Mouse (Mus musculus) lung, embryonic 16.5 days (tissue): ENCODE data around the gene Slc9a8. TPM values are rescaled to one million over a fixed set of nuclear protein-coding genes. Genes with fewer than 3 reads are reported as not detected.

Experiments used
- ATAC-seq: fragments of 200-750 bp; cut with Nextera tagmentation; 2 replicates; pipeline ENCODE4 v1.8.0; 2017; ENCODE audit warnings: low read depth, mild to moderate bottlenecking, moderate library complexity
- H3K27ac ChIP-seq: fragments of 300-500 bp; sonication (generic); 2 replicates; pipeline ENCODE4 v1.5.1; 2014; ENCODE audit warnings: mild to moderate bottlenecking, control low read depth, low read length
- H3K27me3 ChIP-seq: fragments of 300-500 bp; sonication (generic); 2 replicates; pipeline ENCODE4 v1.6.1; 2014; ENCODE audit warnings: low read depth, low read length, mixed read lengths; ENCODE audit not compliant: control insufficient read depth, insufficient read depth
- H3K36me3 ChIP-seq: fragments of 300-500 bp; sonication (generic); 2 replicates; pipeline ENCODE4 v1.6.1; 2014; ENCODE audit warnings: low read length; ENCODE audit not compliant: control insufficient read depth, insufficient read depth
- H3K4me1 ChIP-seq: fragments of 300-500 bp; sonication (generic); replicated peaks from 2 replicates; pipeline ENCODE4 v1.6.1; 2014; ENCODE audit warnings: low read length, mixed read lengths; ENCODE audit not compliant: control insufficient read depth, insufficient read depth
- H3K4me2 ChIP-seq: fragments of 300-500 bp; sonication (generic); 2 replicates; pipeline ENCODE4 v1.6.1; 2014; ENCODE audit warnings: low read depth, low read length, control low read depth
- H3K4me3 ChIP-seq: fragments of 300-500 bp; sonication (generic); 2 replicates; pipeline ENCODE4 v1.5.1; 2014; ENCODE audit warnings: mild to moderate bottlenecking, low read length, control low read depth
- H3K9ac ChIP-seq: fragments of 300-500 bp; sonication (generic); 2 replicates; pipeline ENCODE4 v1.6.1; 2014; ENCODE audit warnings: low read length, control low read depth
- H3K9me3 ChIP-seq: fragments of 300-500 bp; sonication (generic); 2 replicates; pipeline ENCODE4 v1.6.1; 2016; ENCODE audit warnings: low read length; ENCODE audit not compliant: control insufficient read depth
- WGBS: fragments of 180-500 bp; shearing (Covaris S2); extraction: QIAGEN DNeasy Blood & Tissue Kit; methylation state at CpG from one replicate; pipeline ENCODE4 v1.1.7; 2014; 5-methylcytosine and 5-hydroxymethylcytosine counted together
- polyA plus RNA-seq: library from polyadenylated mRNA; unstranded; fragments of >200 nt; fragmentation: Nextera tagmentation; extraction: Ambion mirVana; gene quantifications from 2 replicates; pipeline ENCODE4 v1.2.1, GENCODE M21; 2015

The Slc9a8 gene
- polyA plus RNA-seq, 1 experiment from 2014 or later, result 24.0 TPM

- Histone ChIP-seq H3K4me3 (peak overlapping the region; percentile 91), H3K4me1 (peaks cover 32% of the 10 kb centered on the region), H3K27me3 (no peaks in the 10 kb centered on the region), H3K9me3 (no peaks in the 10 kb centered on the region), H3K9ac (peak overlapping the region; percentile 93), H3K36me3 (peaks cover 6% of the 10 kb centered on the region; the same call in 1 of the 2 replicates), H3K4me2 (peak overlapping the region; percentile 71), H3K27ac (peak overlapping the region; percentile 83)
- WGBS, result under 1% methylated on average over 32 of the region's 32 CpGs
- peak; percentile 19 for ATAC-seq
Measured at GRCm38 (mm10) chr2:167503896-167504349, 82.4 kb downstream of the Slc9a8 start.

- Histone ChIP-seq H3K27ac (peak overlapping the region; percentile 83; the same call in 1 of the 2 replicates), H3K9ac (no peak overlapping the region), H3K27me3 (no peaks in the 10 kb centered on the region), H3K4me1 (peaks cover 32% of the 10 kb centered on the region), H3K36me3 (peaks cover 8% of the 10 kb centered on the region; the same call in 1 of the 2 replicates), H3K9me3 (no peaks in the 10 kb centered on the region), H3K4me2 (peak overlapping the region; percentile 71), H3K4me3 (peak overlapping the region; percentile 11; the same call in 1 of the 2 replicates)
- 45% methylated on average over 3 of the region's 3 CpGs for WGBS
- ATAC-seq, result peak; percentile 63
Measured at GRCm38 (mm10) chr2:167505127-167505526, 83.6 kb downstream of the Slc9a8 start.

- Histone ChIP-seq H3K4me2 (no peak overlapping the region), H3K36me3 (peaks cover 15% of the 10 kb centered on the region), H3K4me1 (peaks cover 32% of the 10 kb centered on the region), H3K4me3 (no peak overlapping the region), H3K9me3 (no peaks in the 10 kb centered on the region), H3K9ac (no peak overlapping the region), H3K27ac (no peak overlapping the region; the same call in 1 of the 2 replicates), H3K27me3 (no peaks in the 10 kb centered on the region)
- 83% methylated on average over 10 of the region's 10 CpGs for WGBS
- ATAC-seq, result no peak
Measured at GRCm38 (mm10) chr2:167506546-167507260, 85.2 kb downstream of the Slc9a8 start.

GRCm38 (mm10) chr2:167507719-167508385 is 86.3 kb downstream of the Slc9a8 start:
- H3K36me3 ChIP-seq, result peaks cover 26% of the 10 kb centered on the region
- H3K9me3 ChIP-seq, result no peaks in the 10 kb centered on the region
- 68% methylated on average over 3 of the region's 3 CpGs for WGBS
- peaks cover 32% of the 10 kb centered on the region for H3K4me1 ChIP-seq
- H3K27ac ChIP-seq, result peak overlapping the region; percentile 50
- H3K4me3 ChIP-seq, result no peak overlapping the region
- H3K27me3 ChIP-seq, result no peaks in the 10 kb centered on the region
- no peak overlapping the region for H3K4me2 ChIP-seq
- H3K9ac ChIP-seq, result no peak overlapping the region
- ATAC-seq, result no peak

- Histone ChIP-seq H3K4me3 (no peak overlapping the region), H3K4me1 (peaks cover 32% of the 10 kb centered on the region), H3K9me3 (no peaks in the 10 kb centered on the region), H3K27ac (no peak overlapping the region), H3K36me3 (peaks cover 33% of the 10 kb centered on the region), H3K4me2 (no peak overlapping the region), H3K27me3 (no peaks in the 10 kb centered on the region), H3K9ac (no peak overlapping the region)
- no peak for ATAC-seq
- 87% methylated on average over 4 of the region's 4 CpGs for WGBS
Measured at GRCm38 (mm10) chr2:167508569-167508968, 87.1 kb downstream of the Slc9a8 start.

- no peak for ATAC-seq
- no peak overlapping the region for H3K9ac ChIP-seq
Measured at GRCm38 (mm10) chr2:167510485-167510884, 89.0 kb downstream of the Slc9a8 start.

GRCm38 (mm10) chr2:167512365-167512764 is 90.9 kb downstream of the Slc9a8 start:
- Histone ChIP-seq H3K4me2 (no peak overlapping the region), H3K9ac (no peak overlapping the region; the same call in 1 of the 2 replicates), H3K4me1 (peaks cover under 1% of the 10 kb centered on the region), H3K9me3 (no peaks in the 10 kb centered on the region), H3K36me3 (peaks cover 53% of the 10 kb centered on the region), H3K27ac (no peak overlapping the region), H3K27me3 (no peaks in the 10 kb centered on the region), H3K4me3 (no peak overlapping the region)
- WGBS, result 92% methylated on average over 9 of the region's 9 CpGs
- no peak for ATAC-seq

More at GRCm38 (mm10) chr2:167510485-167510884, 89.0 kb downstream of the Slc9a8 start:
- no peak overlapping the region for H3K27ac ChIP-seq
- H3K4me2 ChIP-seq, result no peak overlapping the region
- no peaks in the 10 kb centered on the region for H3K27me3 ChIP-seq
- peaks cover 48% of the 10 kb centered on the region for H3K36me3 ChIP-seq
- no peaks in the 10 kb centered on the region for H3K9me3 ChIP-seq
- H3K4me1 ChIP-seq, result peaks cover 18% of the 10 kb centered on the region
- H3K4me3 ChIP-seq, result no peak overlapping the region
- WGBS, result 56% methylated on average over 3 of the region's 3 CpGs

GRCm38 (mm10) chr2:167512970-167513369 is 91.5 kb downstream of the Slc9a8 start:
- WGBS, result 85% methylated on average over 5 of the region's 5 CpGs
- H3K4me2 ChIP-seq, result no peak overlapping the region
- no peak overlapping the region for H3K9ac ChIP-seq
- no peaks in the 10 kb centered on the region for H3K4me1 ChIP-seq
- no peak for ATAC-seq
- peaks cover 58% of the 10 kb centered on the region for H3K36me3 ChIP-seq
- H3K27ac ChIP-seq, result no peak overlapping the region
- H3K9me3 ChIP-seq, result no peaks in the 10 kb centered on the region
- H3K27me3 ChIP-seq, result no peaks in the 10 kb centered on the region
- no peak overlapping the region for H3K4me3 ChIP-seq

GRCm38 (mm10) chr2:167514641-167515040 is 93.1 kb downstream of the Slc9a8 start:
- no peak overlapping the region for H3K4me2 ChIP-seq
- H3K9me3 ChIP-seq, result no peaks in the 10 kb centered on the region
- H3K27me3 ChIP-seq, result no peaks in the 10 kb centered on the region
- H3K4me1 ChIP-seq, result no peaks in the 10 kb centered on the region
- WGBS, result 96% methylated on average over 4 of the region's 4 CpGs
- ATAC-seq, result no peak
- H3K4me3 ChIP-seq, result no peak overlapping the region
- no peak overlapping the region for H3K9ac ChIP-seq
- no peak overlapping the region for H3K27ac ChIP-seq
- H3K36me3 ChIP-seq, result peaks cover 56% of the 10 kb centered on the region
